Mouse (Mus musculus) limb, embryonic 11.5 days (tissue): ENCODE measurements at regions not wholly inside any gene's neighbourhood (a gene's known extent, or its start where the extent isn't known, plus 50 kb on each side); places are given as distances from the start of the nearest gene placed in this dataset.

Source experiments
- ATAC-seq: fragments of 200-750 bp; cut with Nextera tagmentation; 2 replicates; pipeline ENCODE4 v1.8.0; 2017; ENCODE audit warnings: low read depth; ENCODE audit not compliant: insufficient number of reproducible peaks, low FRiP score, low TSS enrichment
- DNase-seq: peaks from one replicate; pipeline ENCODE4 v3.0.0-alpha.2; 2015; ENCODE audit warnings: low spot score
- H3K27ac ChIP-seq: fragments of 300-500 bp; sonication (generic); replicated peaks from 2 replicates; pipeline ENCODE4 v1.5.1; 2014; ENCODE audit warnings: low read depth, mild to moderate bottlenecking, low read length
- H3K27me3 ChIP-seq: fragments of 300-500 bp; sonication (generic); 2 replicates; pipeline ENCODE4 v1.6.1; 2014; ENCODE audit warnings: mild to moderate bottlenecking, low read length, mixed read lengths; ENCODE audit not compliant: control insufficient read depth, insufficient read depth
- H3K36me3 ChIP-seq: fragments of 300-500 bp; sonication (generic); 2 replicates; pipeline ENCODE4 v1.6.1; 2014; ENCODE audit warnings: mild to moderate bottlenecking, low read length, moderate library complexity, mixed read lengths; ENCODE audit not compliant: control insufficient read depth, insufficient read depth
- H3K4me1 ChIP-seq: fragments of 300-500 bp; sonication (generic); 2 replicates; pipeline ENCODE4 v1.6.1; 2014; ENCODE audit warnings: low read length, mixed read lengths; ENCODE audit not compliant: control insufficient read depth, insufficient read depth
- H3K4me2 ChIP-seq: fragments of 300-500 bp; sonication (generic); 2 replicates; pipeline ENCODE4 v1.6.1; 2014; ENCODE audit warnings: low read depth, mild to moderate bottlenecking, moderate library complexity; ENCODE audit not compliant: severe bottlenecking
- H3K4me3 ChIP-seq: fragments of 300-500 bp; sonication (generic); 2 replicates; pipeline ENCODE4 v1.5.1; 2014; ENCODE audit warnings: low read depth, low read length
- H3K9ac ChIP-seq: fragments of 300-500 bp; sonication (generic); 2 replicates; pipeline ENCODE4 v1.6.1; 2014; ENCODE audit warnings: mild to moderate bottlenecking, low read length
- H3K9me3 ChIP-seq: fragments of 300-500 bp; sonication (generic); 2 replicates; pipeline ENCODE4 v1.6.1; 2016; ENCODE audit warnings: low read length; ENCODE audit not compliant: control insufficient read depth
- WGBS: fragments of 180-500 bp; shearing (Covaris S2); extraction: QIAGEN DNeasy Blood & Tissue Kit; methylation state at CpG from one replicate; pipeline ENCODE4 v1.1.7; 2014; 5-methylcytosine and 5-hydroxymethylcytosine counted together

DNA sequence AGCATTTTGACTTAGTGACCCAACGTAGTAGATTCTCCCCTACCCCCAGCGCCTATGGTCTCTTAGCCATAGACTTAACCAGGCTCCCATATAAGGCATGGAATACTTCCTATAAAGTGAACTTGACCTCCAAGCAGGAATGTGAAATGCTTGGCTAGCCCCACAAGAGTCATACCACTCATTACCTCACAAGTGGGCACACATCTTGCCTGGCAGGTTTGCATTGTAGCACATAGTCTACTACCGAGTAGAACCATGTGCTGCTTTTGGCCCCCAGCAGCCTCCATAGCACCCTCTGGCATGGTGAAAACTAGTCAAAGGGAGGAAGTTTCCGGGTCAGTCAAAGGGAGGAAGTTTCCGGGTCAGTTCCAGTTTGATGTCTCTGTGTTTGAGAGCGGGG, 385.5 kb downstream of the Vps13c start:
- no peaks in the 10 kb centered on the region for H3K27me3 ChIP-seq
- ATAC-seq: no peak
- H3K36me3 ChIP-seq: no peaks in the 10 kb centered on the region
- no peak overlapping the region for H3K9ac ChIP-seq
- WGBS: 90% methylated on average over 6 of the region's 6 CpGs
- no peak overlapping the region for H3K4me2 ChIP-seq
- H3K9me3 ChIP-seq: no peaks in the 10 kb centered on the region
- H3K27ac ChIP-seq: no peak overlapping the region
- no peaks in the 10 kb centered on the region for H3K4me1 ChIP-seq
- no peak for DNase-seq
- H3K4me3 ChIP-seq: no peak overlapping the region

DNA sequence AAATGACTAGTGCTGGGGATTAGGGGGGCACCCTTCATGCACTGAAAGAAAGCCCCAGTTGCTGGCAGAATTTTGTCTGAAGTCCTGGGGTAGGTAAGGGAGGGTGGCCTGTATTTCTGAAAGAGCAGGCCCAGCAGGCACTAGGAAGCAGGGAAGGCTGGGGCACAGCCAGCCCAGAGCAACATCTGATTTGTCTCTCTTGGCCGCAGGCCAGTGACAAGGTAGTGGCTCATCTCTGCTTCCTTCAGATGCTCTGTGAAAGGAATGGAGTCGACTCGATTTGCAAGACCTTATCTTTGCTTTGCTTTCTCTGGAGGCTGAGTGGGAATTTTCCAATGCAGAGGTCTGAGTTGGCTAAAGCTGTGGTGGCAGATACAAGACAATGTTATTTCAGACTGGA, 390.9 kb downstream of the Vps13c start:
- Histone ChIP-seq H3K9ac (no peak overlapping the region), H3K4me3 (no peak overlapping the region), H3K4me1 (peaks cover 10% of the 10 kb centered on the region), H3K9me3 (no peaks in the 10 kb centered on the region; the same call in 1 of the 2 replicates), H3K27ac (no peak overlapping the region), H3K36me3 (no peaks in the 10 kb centered on the region), H3K4me2 (no peak overlapping the region), H3K27me3 (no peaks in the 10 kb centered on the region)
- ATAC-seq (no peak), DNase-seq (no peak)
- WGBS: 81% methylated on average over 3 of the region's 3 CpGs

DNA sequence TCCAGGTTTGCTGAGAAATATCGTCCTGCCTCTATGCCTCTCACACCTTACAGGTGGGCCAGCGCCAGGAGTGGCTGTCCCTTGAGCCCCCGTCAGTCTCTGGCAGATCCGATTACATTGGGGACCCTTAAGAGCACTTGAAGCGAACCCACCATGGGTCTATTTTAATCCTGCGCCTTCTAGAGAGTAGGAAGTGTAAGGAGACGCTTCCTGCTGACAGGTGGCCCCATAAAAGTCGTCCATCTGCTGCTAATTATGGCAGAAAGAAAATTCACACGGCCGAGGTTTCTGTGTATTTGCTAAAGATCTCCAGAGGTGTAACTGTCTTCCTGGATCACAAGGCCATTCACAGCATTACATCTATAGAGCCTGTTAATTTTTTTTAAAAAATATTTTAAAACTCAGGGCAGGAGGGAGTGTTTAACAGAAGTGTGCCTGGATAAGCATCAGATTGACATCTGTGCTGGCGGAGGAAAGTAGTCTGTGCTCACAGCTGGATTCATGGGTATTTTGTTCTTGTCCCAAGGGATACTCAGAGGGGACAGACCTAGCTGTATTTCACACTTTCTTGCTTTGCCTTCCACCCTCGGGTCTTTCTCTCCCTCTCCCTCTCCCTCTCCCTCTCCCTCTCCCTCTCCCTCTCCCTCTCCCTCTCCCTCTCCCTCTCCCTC, 394.9 kb downstream of the Vps13c start:
- DNase-seq: peak; percentile 65

DNA sequence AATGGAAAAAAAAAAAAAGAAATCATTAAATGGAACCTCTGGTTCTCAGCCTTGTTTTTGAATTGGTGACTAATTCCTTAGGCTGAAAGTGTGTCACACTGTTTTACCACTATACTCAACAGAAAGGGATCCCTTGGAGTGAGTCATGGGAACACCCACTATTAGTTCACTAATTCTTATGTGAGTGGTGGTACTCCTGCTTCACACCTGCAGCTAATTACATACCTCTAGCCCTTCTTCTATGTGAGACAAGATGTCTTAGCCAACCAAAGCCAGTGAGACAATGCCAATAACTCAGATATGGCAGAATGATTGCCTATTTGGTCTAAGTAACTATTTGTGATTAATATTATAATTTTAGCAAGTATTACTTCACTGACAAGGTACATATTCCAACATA, 398.9 kb downstream of the Vps13c start:
- Histone ChIP-seq H3K4me3 (no peak overlapping the region), H3K9ac (no peak overlapping the region)

More for the DNA sequence above, 394.9 kb downstream of the Vps13c start:
- no peak overlapping the region for H3K4me3 ChIP-seq
- H3K27me3 ChIP-seq: no peaks in the 10 kb centered on the region
- H3K27ac ChIP-seq: no peak overlapping the region
- H3K9me3 ChIP-seq: no peaks in the 10 kb centered on the region; the same call in 1 of the 2 replicates
- no peak overlapping the region for H3K9ac ChIP-seq
- H3K36me3 ChIP-seq: no peaks in the 10 kb centered on the region
- ATAC-seq: 0 out of 2 replicates have a peak, but pooled peaks have one; percentile 31
- 8% methylated on average over 12 of the region's 12 CpGs for WGBS
- peak overlapping the region; percentile 30 for H3K4me2 ChIP-seq
- H3K4me1 ChIP-seq: peaks cover 10% of the 10 kb centered on the region

DNA sequence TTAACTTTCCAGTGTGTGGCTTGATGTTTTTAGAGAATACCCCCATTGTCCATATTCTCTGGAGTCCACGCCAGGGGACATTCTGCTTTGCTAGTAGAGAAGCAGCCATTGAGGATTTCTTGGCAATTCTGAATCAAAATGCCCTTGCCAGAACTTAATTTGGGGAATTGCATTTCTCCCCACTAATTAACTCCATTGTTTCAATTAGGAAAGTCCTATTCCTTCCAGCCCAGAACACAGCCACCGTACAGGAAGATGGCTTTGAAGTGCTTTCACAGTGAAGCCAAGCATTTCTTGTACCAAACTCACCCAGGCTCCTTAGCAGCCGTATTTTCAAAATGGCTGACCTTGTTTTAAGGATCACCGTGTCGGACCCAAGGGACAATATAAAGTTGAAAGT, 399.4 kb downstream of the Vps13c start:
- Histone ChIP-seq H3K4me3 (no peak overlapping the region), H3K4me1 (peaks cover 7% of the 10 kb centered on the region), H3K4me2 (no peak overlapping the region), H3K9ac (no peak overlapping the region), H3K9me3 (no peaks in the 10 kb centered on the region), H3K27ac (no peak overlapping the region), H3K36me3 (no peaks in the 10 kb centered on the region), H3K27me3 (no peaks in the 10 kb centered on the region)
- no peak for ATAC-seq
- DNase-seq: no peak
- 87% methylated on average over 5 of the region's 5 CpGs for WGBS

More for the DNA sequence above, 398.9 kb downstream of the Vps13c start:
- H3K4me1 ChIP-seq: peaks cover 10% of the 10 kb centered on the region
- H3K27ac ChIP-seq: no peak overlapping the region
- H3K4me2 ChIP-seq: no peak overlapping the region
- H3K36me3 ChIP-seq: no peaks in the 10 kb centered on the region
- DNase-seq: no peak
- H3K27me3 ChIP-seq: no peaks in the 10 kb centered on the region
- H3K9me3 ChIP-seq: no peaks in the 10 kb centered on the region
- ATAC-seq: no peak

DNA sequence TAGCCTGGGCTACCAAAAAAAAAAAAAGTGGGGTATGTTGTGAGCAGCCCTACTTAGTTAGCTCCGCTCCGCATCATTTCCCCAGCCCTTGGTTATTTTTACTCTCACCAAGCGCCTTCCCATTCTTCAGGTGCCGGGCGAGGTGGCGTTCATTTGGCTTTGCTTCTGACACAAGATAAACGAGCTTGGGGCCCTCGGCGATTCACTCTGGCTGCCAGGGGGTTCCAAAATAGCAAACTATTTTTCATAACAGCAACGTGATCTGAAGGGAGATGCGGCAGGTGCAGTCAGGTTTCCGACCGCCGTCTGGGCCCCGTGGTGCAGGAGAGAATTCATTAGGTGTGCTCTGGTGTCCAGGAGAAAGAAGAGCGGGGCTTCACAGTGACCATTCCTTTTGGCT, 403.6 kb upstream of the Rora start:
- no peaks in the 10 kb centered on the region for H3K36me3 ChIP-seq
- WGBS: 88% methylated on average over 16 of the region's 16 CpGs
- no peak overlapping the region for H3K4me3 ChIP-seq
- DNase-seq (no peak), ATAC-seq (no peak)
- no peaks in the 10 kb centered on the region for H3K9me3 ChIP-seq
- no peak overlapping the region for H3K9ac ChIP-seq
- no peaks in the 10 kb centered on the region for H3K4me1 ChIP-seq
- H3K27me3 ChIP-seq: no peaks in the 10 kb centered on the region
- H3K4me2 ChIP-seq: no peak overlapping the region
- H3K27ac ChIP-seq: no peak overlapping the region

DNA sequence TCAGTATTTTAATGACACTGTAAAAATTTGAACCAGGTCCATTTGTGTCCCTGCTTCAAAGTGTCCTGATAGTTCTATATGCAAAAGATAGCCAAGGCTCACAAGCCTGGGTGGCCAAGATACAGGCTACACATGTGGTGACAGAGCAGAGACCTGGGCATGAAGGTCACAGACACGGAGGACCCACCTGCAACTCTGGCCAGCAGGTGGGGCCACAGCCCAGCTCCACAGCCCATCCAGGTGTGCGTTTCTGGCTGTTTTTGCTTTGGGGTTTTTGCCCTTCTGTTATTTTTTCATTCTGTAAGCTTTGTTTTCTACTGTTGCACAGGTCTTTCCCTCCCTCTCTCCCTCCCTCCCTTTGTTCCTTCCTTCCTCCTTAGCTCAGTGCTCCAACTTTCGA, 399.4 kb upstream of the Rora start:
- Histone ChIP-seq H3K27ac (no peak overlapping the region), H3K36me3 (no peaks in the 10 kb centered on the region), H3K27me3 (no peaks in the 10 kb centered on the region), H3K9ac (no peak overlapping the region), H3K4me3 (no peak overlapping the region), H3K4me2 (no peak overlapping the region), H3K9me3 (no peaks in the 10 kb centered on the region), H3K4me1 (no peaks in the 10 kb centered on the region)
- ATAC-seq: no peak
- DNase-seq: peak; percentile 24
- 59% methylated on average over 3 of the region's 3 CpGs for WGBS

DNA sequence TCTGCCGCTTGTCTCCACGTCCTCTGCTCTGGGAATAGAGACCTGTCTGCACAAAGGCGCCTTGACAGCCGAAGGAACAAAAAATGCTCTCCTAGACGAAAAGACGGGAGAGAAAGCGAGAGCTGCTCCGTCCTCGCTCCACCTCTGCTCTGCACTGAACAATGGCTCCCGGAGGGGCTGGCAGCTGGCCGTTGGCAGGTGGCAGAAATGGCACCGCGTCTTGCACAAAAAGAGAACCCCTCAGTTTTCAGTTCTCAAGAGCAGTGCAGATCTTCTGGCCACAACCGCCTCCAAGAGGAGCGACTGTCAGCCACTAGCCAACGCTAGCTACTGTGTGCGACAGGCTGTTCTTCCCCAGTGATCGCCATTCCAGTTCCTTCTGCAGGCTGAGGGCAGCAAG, 385.0 kb upstream of the Rora start:
- Histone ChIP-seq H3K27me3 (no peaks in the 10 kb centered on the region), H3K4me3 (no peak overlapping the region), H3K9me3 (no peaks in the 10 kb centered on the region), H3K9ac (no peak overlapping the region), H3K4me1 (no peaks in the 10 kb centered on the region), H3K27ac (no peak overlapping the region), H3K36me3 (no peaks in the 10 kb centered on the region), H3K4me2 (no peak overlapping the region)
- ATAC-seq (no peak), DNase-seq (no peak)
- WGBS: 87% methylated on average over 18 of the region's 18 CpGs
